Mouse (Mus musculus) gastrocnemius, postnatal 14 days (tissue): Measurements from ENCODE around the gene Tmprss11a. TPM values are rescaled to one million over a fixed set of nuclear protein-coding genes. Genes with fewer than 3 reads are reported as not detected.

Experiments used
- total RNA-seq, 2 experiments: library from RNA; stranded (reverse); gene quantifications; 2 replicates each; pipeline ENCODE4 v1.2.3; 2021

Gene Tmprss11a
- total RNA-seq, 2 experiments from 2014 or later = not detected

Other genes starting within 250 kb of the Tmprss11a start
- gene Tmprss11c, start 179.7 kb downstream of the Tmprss11a start, total RNA-seq = not detected
- not detected for gene Tmprss11d, start 95.6 kb downstream of the Tmprss11a start, total RNA-seq
- not detected for gene Tmprss11g, start 49.6 kb upstream of the Tmprss11a start, total RNA-seq
- gene Tmprss11f, start 163.4 kb upstream of the Tmprss11a start, total RNA-seq = not detected
- not detected for gene Tmprss11b, start 207.4 kb upstream of the Tmprss11a start, total RNA-seq